Mouse (Mus musculus): ENCODE measurements at regions not wholly inside any gene's neighbourhood (a gene's known extent, or its start where the extent isn't known, plus 50 kb on each side); places are given as distances from the start of the nearest gene placed in this dataset.

GRCm38 (mm10) chr1:94642296-94642695, 589.9 kb upstream of the Pdcd1 start:
- DNase-seq (ENCODE audit: extremely low spot score, low read depth, low spot score), result no peak

- no peak for DNase-seq (ENCODE audit: extremely low spot score, low read depth, low spot score)
Observed at GRCm38 (mm10) chr1:94658218-94658617, 605.9 kb upstream of the Pdcd1 start.

GRCm38 (mm10) chr1:94671641-94672040, 619.3 kb upstream of the Pdcd1 start:
- no peak for DNase-seq (ENCODE audit: extremely low spot score, low read depth, low spot score)

GRCm38 (mm10) chr1:94700517-94700916, 612.9 kb upstream of the Fam174a start:
- no peak for DNase-seq (ENCODE audit: extremely low spot score, low read depth, low spot score)

GRCm38 (mm10) chr1:94701688-94702087, 611.7 kb upstream of the Fam174a start:
- DNase-seq (ENCODE audit: extremely low spot score, low read depth, low spot score), result no peak

- peak; percentile 26 for DNase-seq (ENCODE audit: extremely low spot score, low read depth, low spot score)
Observed at GRCm38 (mm10) chr1:94712812-94713211, 600.6 kb upstream of the Fam174a start.

GRCm38 (mm10) chr1:94717699-94718098, 595.7 kb upstream of the Fam174a start:
- DNase-seq (ENCODE audit: extremely low spot score, low read depth, low spot score), result no peak

- no peak for DNase-seq (ENCODE audit: extremely low spot score, low read depth, low spot score)
Observed at GRCm38 (mm10) chr1:94753523-94753922, 559.9 kb upstream of the Fam174a start.

GRCm38 (mm10) chr1:94789019-94789585, 524.3 kb upstream of the Fam174a start:
- DNase-seq (ENCODE audit: extremely low spot score, low read depth, low spot score), result no peak

GRCm38 (mm10) chr1:94790604-94791003, 522.8 kb upstream of the Fam174a start:
- no peak for DNase-seq (ENCODE audit: extremely low spot score, low read depth, low spot score)

GRCm38 (mm10) chr1:94791052-94791451, 522.4 kb upstream of the Fam174a start:
- DNase-seq (ENCODE audit: extremely low spot score, low read depth, low spot score), result no peak

- DNase-seq (ENCODE audit: extremely low spot score, low read depth, low spot score), result no peak
Observed at GRCm38 (mm10) chr1:94796028-94796427, 517.4 kb upstream of the Fam174a start.

- no peak for DNase-seq (ENCODE audit: extremely low spot score, low read depth, low spot score)
Observed at GRCm38 (mm10) chr1:94803722-94804121, 509.7 kb upstream of the Fam174a start.

- no peak for DNase-seq (ENCODE audit: extremely low spot score, low read depth, low spot score)
Observed at GRCm38 (mm10) chr1:94804877-94805276, 508.5 kb upstream of the Fam174a start.

GRCm38 (mm10) chr1:94827628-94828027, 485.8 kb upstream of the Fam174a start:
- no peak for DNase-seq (ENCODE audit: extremely low spot score, low read depth, low spot score)

- DNase-seq (ENCODE audit: extremely low spot score, low read depth, low spot score), result no peak
Observed at GRCm38 (mm10) chr1:94835982-94836381, 477.4 kb upstream of the Fam174a start.

- DNase-seq (ENCODE audit: extremely low spot score, low read depth, low spot score), result no peak
Observed at GRCm38 (mm10) chr1:94851522-94851921, 461.9 kb upstream of the Fam174a start.

GRCm38 (mm10) chr1:94858464-94858863, 455.0 kb upstream of the Fam174a start:
- DNase-seq (ENCODE audit: extremely low spot score, low read depth, low spot score), result no peak

- DNase-seq (ENCODE audit: extremely low spot score, low read depth, low spot score), result no peak
Observed at GRCm38 (mm10) chr1:94868872-94869271, 444.6 kb upstream of the Fam174a start.

- no peak for DNase-seq (ENCODE audit: extremely low spot score, low read depth, low spot score)
Observed at GRCm38 (mm10) chr1:94880553-94880952, 432.9 kb upstream of the Fam174a start.

- no peak for DNase-seq (ENCODE audit: extremely low spot score, low read depth, low spot score)
Observed at GRCm38 (mm10) chr1:94904982-94905507, 408.4 kb upstream of the Fam174a start.

- no peak for DNase-seq (ENCODE audit: extremely low spot score, low read depth, low spot score)
Observed at GRCm38 (mm10) chr1:94910839-94911238, 402.6 kb upstream of the Fam174a start.
